Mouse (Mus musculus): Measurements from ENCODE around the gene Tescl.

GRCm38 (mm10) chr7:24366716-24367632, 33.2 kb upstream of the Tescl start:
- TF ChIP-seq CTCF (IDR thresholded peaks at IDR 0.05; ENCODE audit: low read depth) (no peak), EP300 (IDR thresholded peaks at IDR 0.05; ENCODE audit: low read depth) (no peak)
